Mouse (Mus musculus): ENCODE measurements at regions not wholly inside any gene's neighbourhood (a gene's known extent, or its start where the extent isn't known, plus 50 kb on each side); places are given as distances from the start of the nearest gene placed in this dataset.

DNA sequence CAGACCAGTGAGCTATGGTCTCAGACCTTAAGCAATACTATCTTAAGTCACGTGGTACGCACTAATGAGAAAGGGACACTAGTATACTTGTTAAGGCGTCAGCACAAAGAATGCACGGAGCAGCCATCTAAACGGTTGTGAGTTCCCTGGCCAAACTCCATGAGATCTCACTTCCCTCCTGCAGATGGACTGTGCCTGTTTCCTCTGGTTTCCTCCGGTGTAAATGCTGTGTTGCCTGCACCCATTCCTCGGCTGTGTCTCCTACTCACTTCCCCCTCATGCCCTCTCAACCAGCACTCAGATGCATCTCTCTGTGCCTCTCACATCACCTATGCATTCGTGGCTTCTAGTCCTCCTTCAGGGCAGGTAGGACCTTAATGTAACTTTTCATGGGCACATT, 291.9 kb upstream of the Cited2 start:
- no peak for ATAC-seq (ENCODE audit: insufficient number of reproducible peaks, insufficient read depth, low FRiP score, low TSS enrichment)

DNA sequence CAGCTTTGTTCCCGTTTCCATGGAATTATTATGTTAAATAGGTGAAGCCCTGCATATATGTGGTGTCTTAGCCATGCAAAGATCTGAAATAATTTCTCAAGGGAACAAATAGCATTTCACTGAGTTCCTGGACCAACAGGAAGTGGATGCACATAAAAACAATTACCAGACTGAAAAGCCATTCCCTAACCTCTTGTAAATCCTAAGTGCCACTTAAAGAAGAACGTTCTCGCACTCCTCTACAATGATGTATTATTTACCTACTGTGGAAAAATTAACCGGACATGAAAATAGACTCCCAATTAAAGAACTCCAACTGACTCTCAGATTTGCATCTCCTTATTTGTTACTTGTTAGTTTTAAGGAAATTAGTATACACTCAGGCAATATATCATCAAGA, 288.9 kb upstream of the Cited2 start:
- H3K4me1 ChIP-seq: no peaks in the 10 kb centered on the region
- no peak overlapping the region for H3K4me3 ChIP-seq
- no peaks in the 10 kb centered on the region for H3K36me3 ChIP-seq
- H3K9ac ChIP-seq: no peak overlapping the region
- no peak for ATAC-seq (ENCODE audit: insufficient number of reproducible peaks, insufficient read depth, low FRiP score, low TSS enrichment)
- H3K9me3 ChIP-seq: no peaks in the 10 kb centered on the region
- H3K27me3 ChIP-seq: no peaks in the 10 kb centered on the region
- WGBS: 87% methylated on average over 4 of the region's 4 CpGs
- no peak overlapping the region for H3K27ac ChIP-seq
- no peak overlapping the region for H3K4me2 ChIP-seq (replicated peaks)

More for the DNA sequence above, 291.9 kb upstream of the Cited2 start:
- H3K9me3 ChIP-seq: no peaks in the 10 kb centered on the region
- H3K9ac ChIP-seq: no peak overlapping the region
- WGBS: 82% methylated on average over 8 of the region's 8 CpGs
- no peak overlapping the region for H3K4me2 ChIP-seq (replicated peaks)
- no peaks in the 10 kb centered on the region for H3K36me3 ChIP-seq
- H3K4me3 ChIP-seq: no peak overlapping the region
- H3K27ac ChIP-seq: no peak overlapping the region
- no peaks in the 10 kb centered on the region for H3K4me1 ChIP-seq
- no peaks in the 10 kb centered on the region for H3K27me3 ChIP-seq

DNA sequence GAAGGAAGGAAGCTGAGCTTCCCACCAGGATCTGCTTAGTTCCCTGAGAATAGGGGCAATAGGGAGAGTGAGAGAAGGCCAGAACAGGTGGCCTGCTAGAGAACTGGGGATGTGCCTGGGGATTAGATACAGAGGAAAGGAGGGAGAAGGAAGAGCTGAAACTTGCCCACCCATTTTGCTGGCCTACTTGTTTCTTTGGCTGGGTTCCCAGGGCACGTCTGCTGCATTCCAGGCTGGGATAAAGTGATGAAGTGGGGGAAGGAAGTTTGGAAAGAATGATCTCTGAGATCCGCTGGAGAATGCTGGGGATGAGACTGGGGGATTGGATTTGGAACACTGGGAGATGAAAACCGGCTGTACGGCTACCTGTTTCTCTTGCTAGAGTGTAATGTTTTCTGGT, 272.8 kb upstream of the Cited2 start:
- Histone ChIP-seq H3K36me3 (no peaks in the 10 kb centered on the region), H3K27me3 (no peaks in the 10 kb centered on the region), H3K4me3 (no peak overlapping the region), H3K4me1 (no peaks in the 10 kb centered on the region), H3K27ac (no peak overlapping the region), H3K9me3 (no peaks in the 10 kb centered on the region), H3K9ac (no peak overlapping the region), H3K4me2 (replicated peaks) (no peak overlapping the region)
- ATAC-seq (ENCODE audit: insufficient number of reproducible peaks, insufficient read depth, low FRiP score, low TSS enrichment): no peak
- 78% methylated on average over 4 of the region's 4 CpGs for WGBS

DNA sequence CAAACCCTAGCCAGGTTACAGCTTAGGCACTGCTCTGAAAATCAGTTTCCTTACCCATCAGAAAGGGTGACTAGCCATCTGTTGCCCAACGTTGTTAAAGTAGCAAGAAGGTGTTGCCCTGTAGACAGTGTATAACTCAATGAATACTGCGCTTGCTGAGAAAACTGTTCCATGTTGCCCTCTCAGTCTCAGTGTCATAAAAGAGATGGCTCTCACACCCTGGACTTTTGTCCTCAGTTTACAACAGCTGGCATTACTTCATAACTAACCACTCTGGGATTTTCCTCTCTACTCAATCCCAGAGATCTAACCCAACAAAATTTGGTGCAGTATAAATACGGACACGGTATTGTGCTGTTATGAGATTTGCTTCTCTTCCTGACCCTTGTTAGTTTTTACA, 252.1 kb upstream of the Cited2 start:
- WGBS: 87% methylated on average over 4 of the region's 4 CpGs
- H3K4me1 ChIP-seq: no peaks in the 10 kb centered on the region
- H3K27me3 ChIP-seq: no peaks in the 10 kb centered on the region
- no peak overlapping the region for H3K27ac ChIP-seq
- H3K9ac ChIP-seq: no peak overlapping the region
- no peak overlapping the region for H3K4me3 ChIP-seq
- no peak for ATAC-seq (ENCODE audit: insufficient number of reproducible peaks, insufficient read depth, low FRiP score, low TSS enrichment)
- no peak overlapping the region for H3K4me2 ChIP-seq (replicated peaks)
- H3K9me3 ChIP-seq: no peaks in the 10 kb centered on the region
- no peaks in the 10 kb centered on the region for H3K36me3 ChIP-seq

DNA sequence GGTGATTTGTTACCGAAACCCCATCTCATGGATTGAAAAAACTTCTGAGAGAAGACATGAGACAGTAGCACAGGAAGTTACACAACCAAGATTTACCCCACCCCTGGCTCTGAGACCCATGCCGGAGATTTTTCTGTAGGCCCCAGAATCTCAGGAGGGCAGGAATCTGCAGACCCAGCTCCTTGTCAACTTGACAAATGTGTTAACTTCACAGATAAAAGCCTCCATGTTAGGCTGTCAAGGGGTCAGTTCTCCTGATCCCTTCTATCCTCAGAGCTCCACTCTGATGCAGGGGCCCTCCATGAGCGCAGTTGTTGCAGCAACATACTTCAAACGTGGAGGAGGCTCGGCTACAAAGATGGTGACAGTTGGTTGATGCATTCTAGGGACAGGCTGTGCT, 250.5 kb upstream of the Cited2 start:
- H3K4me2 ChIP-seq (replicated peaks): no peak overlapping the region
- H3K9me3 ChIP-seq: no peaks in the 10 kb centered on the region
- H3K27ac ChIP-seq: no peak overlapping the region
- no peaks in the 10 kb centered on the region for H3K36me3 ChIP-seq
- H3K4me1 ChIP-seq: no peaks in the 10 kb centered on the region
- no peak overlapping the region for H3K4me3 ChIP-seq
- ATAC-seq (ENCODE audit: insufficient number of reproducible peaks, insufficient read depth, low FRiP score, low TSS enrichment): no peak
- no peaks in the 10 kb centered on the region for H3K27me3 ChIP-seq
- 65% methylated on average over 5 of the region's 5 CpGs for WGBS
- no peak overlapping the region for H3K9ac ChIP-seq

DNA sequence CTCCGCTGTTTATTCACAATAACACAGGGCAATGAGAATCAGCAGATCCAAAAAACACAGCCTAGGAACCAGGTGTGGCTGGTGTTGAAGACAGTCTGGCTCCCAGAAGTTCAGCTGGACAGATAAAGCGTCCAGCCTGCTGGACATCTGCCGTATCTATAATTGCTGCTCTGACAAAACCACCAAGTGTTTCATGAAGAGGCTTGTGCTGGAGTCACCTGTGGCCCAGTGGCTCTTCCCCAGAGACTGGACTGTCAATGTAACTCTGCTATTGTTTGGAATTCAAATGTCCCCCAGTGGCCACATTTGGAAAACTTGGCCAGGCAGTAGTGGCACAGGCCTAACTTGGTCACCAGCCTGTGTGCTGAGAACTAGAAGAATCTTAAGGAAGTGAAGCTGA, 247.0 kb upstream of the Cited2 start:
- WGBS: 83% methylated on average over 3 of the region's 3 CpGs
- no peak overlapping the region for H3K4me2 ChIP-seq (replicated peaks)

DNA sequence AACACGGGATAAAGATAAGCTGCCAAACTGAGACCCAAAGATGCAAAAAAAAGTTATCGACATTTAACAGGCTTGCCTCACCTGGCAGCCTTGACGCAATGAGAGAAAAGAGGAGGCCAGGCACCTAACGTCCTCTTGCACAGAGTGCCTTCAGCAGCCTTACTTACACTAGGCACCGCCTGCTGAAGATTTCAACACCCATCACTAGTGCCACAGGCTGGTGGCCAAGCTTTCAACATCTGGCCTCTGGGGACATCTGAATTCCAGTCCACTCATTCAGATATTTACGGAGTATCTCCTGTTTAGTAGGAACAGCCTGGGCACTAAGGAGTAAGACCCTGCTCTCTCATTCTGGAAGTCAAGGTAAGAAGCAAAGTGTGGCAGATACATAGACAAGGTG, 246.3 kb upstream of the Cited2 start:
- no peaks in the 10 kb centered on the region for H3K9me3 ChIP-seq
- ATAC-seq (ENCODE audit: insufficient number of reproducible peaks, insufficient read depth, low FRiP score, low TSS enrichment): no peak
- peaks cover 3% of the 10 kb centered on the region; the same call in 1 of the 2 replicates for H3K4me1 ChIP-seq
- H3K4me2 ChIP-seq (replicated peaks): no peak overlapping the region
- no peak overlapping the region for H3K9ac ChIP-seq
- no peak overlapping the region for H3K27ac ChIP-seq
- H3K36me3 ChIP-seq: no peaks in the 10 kb centered on the region
- no peak overlapping the region for H3K4me3 ChIP-seq
- no peaks in the 10 kb centered on the region for H3K27me3 ChIP-seq
- 88% methylated on average over 6 of the region's 6 CpGs for WGBS

More for the DNA sequence above, 247.0 kb upstream of the Cited2 start:
- H3K27me3 ChIP-seq: no peaks in the 10 kb centered on the region
- no peak overlapping the region for H3K27ac ChIP-seq
- no peak overlapping the region for H3K4me3 ChIP-seq
- peaks cover 3% of the 10 kb centered on the region; the same call in 1 of the 2 replicates for H3K4me1 ChIP-seq
- H3K9ac ChIP-seq: no peak overlapping the region
- H3K36me3 ChIP-seq: no peaks in the 10 kb centered on the region
- H3K9me3 ChIP-seq: no peaks in the 10 kb centered on the region
- no peak for ATAC-seq (ENCODE audit: insufficient number of reproducible peaks, insufficient read depth, low FRiP score, low TSS enrichment)

DNA sequence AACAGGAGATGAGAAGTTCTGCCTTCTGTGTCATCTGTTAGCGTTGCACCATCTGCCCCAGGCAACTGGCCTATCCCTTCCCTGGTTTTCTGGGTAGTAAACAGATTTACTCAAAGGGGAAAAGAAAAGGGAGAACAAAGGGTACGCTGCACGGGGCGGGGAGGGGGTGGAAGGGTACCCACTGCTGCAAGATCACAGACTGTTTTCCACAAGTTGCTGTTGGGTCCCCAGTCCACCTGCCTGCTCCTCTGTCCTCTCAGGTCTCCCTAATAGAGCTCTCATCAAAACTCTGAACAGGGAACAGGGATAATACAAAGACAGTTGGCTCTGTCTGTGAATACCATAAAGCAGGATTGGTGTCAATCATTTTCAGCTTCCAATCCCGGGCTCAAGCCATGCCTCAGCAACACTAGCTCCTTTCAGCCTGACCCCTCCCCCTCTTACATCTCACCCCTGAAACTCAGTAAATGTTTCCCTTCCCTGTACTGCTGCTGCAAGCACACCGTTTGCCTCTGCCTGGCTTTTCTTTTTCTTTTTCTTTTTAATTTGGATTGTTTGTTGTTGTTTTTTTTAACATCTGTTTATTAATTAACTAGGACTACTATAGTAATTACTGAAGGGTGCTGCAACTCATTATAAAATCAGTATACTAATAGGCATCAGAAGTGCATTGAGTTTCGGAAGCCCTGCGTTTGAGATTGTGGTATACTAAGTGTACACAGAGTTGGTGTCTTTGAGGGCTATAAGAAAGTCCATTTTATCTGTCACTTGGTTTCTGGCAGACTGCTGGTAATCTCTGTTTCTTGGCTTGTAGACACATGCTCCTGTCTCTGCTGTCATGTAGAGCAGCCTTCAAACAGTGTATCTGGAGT, 244.0 kb upstream of the Cited2 start:
- Histone ChIP-seq H3K9ac (no peak overlapping the region), H3K27me3 (no peaks in the 10 kb centered on the region), H3K4me1 (peaks cover 3% of the 10 kb centered on the region; the same call in 1 of the 2 replicates), H3K36me3 (no peaks in the 10 kb centered on the region), H3K4me2 (replicated peaks) (peak overlapping the region; percentile 23), H3K4me3 (no peak overlapping the region), H3K27ac (0 out of 2 replicates have a peak overlapping the region, but pooled peaks have one; percentile 17), H3K9me3 (no peaks in the 10 kb centered on the region)
- WGBS: 20% methylated on average over 8 of the region's 8 CpGs
- ATAC-seq (ENCODE audit: insufficient number of reproducible peaks, insufficient read depth, low FRiP score, low TSS enrichment): peak; percentile 69; the same call in 1 of the 2 replicates

DNA sequence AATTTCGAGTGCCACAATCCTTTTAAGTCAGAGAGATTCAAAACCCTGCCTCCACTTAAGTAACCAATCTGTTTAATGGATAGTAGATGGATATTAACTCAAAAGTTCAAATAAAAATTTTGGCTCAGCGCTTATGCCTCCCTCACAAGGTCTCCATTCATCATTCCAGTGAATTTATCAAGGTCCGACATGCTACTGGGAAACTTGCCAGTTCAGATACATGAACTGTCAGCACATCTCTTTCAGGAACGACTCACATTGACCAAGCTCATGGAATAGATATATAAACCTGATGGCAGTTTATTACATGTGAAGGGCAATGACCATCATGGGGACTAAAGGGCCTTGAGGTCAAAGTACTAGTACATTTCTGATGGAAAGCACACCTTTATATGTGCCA, 240.3 kb upstream of the Cited2 start:
- no peak for ATAC-seq (ENCODE audit: insufficient number of reproducible peaks, insufficient read depth, low FRiP score, low TSS enrichment)
- H3K27me3 ChIP-seq: no peaks in the 10 kb centered on the region
- no peaks in the 10 kb centered on the region for H3K9me3 ChIP-seq
- H3K9ac ChIP-seq: no peak overlapping the region
- WGBS: 78% methylated on average over 4 of the region's 4 CpGs
- H3K36me3 ChIP-seq: no peaks in the 10 kb centered on the region
- H3K4me2 ChIP-seq (replicated peaks): no peak overlapping the region
- H3K4me3 ChIP-seq: no peak overlapping the region
- peaks cover 3% of the 10 kb centered on the region; the same call in 1 of the 2 replicates for H3K4me1 ChIP-seq
- H3K27ac ChIP-seq: no peak overlapping the region

DNA sequence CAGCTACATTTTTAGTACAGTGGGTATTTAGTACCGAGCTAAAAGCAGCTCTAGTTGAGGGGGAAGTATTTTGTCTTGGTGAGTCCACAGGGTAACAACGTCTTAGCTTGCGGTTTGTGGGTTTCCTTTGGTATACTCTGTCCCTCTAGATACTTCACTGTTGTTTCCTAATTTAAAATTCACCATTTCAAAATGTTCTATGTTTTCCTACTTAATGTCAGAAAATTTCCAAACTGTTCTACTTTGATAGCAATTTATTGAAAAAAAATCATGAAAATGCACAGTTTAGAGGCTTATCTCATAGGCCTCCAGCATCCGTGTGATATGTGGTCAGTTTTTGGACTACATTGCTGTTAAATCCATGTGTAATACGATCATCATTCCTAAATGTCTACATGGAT, 238.0 kb upstream of the Cited2 start:
- no peak for ATAC-seq (ENCODE audit: insufficient number of reproducible peaks, insufficient read depth, low FRiP score, low TSS enrichment)
- Histone ChIP-seq H3K27ac (no peak overlapping the region), H3K4me1 (no peaks in the 10 kb centered on the region), H3K36me3 (no peaks in the 10 kb centered on the region), H3K27me3 (no peaks in the 10 kb centered on the region), H3K4me2 (replicated peaks) (no peak overlapping the region), H3K9ac (no peak overlapping the region), H3K9me3 (no peaks in the 10 kb centered on the region), H3K4me3 (no peak overlapping the region)
- WGBS: 76% methylated on average over 5 of the region's 5 CpGs

DNA sequence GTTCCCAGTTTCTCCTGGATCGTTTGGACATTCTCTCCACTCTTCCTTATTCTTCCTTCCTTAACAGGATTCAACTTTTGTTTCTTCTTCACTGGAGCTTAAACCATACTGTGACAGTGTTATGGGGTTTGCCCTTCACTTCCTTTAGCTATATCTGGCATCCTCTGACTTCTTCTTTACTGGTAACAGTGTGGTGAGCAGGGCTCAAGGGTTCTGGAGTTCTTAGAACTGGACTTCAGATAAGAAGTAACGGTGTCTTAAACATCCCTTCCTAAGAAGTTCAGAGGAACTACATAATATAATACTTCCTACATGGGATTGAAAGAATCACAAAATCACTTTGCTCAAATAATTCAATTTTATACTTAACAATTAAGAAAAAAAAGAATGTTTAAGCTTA, 237.5 kb upstream of the Cited2 start:
- 81% methylated on average over 2 of the region's 2 CpGs for WGBS
- no peak for ATAC-seq (ENCODE audit: insufficient number of reproducible peaks, insufficient read depth, low FRiP score, low TSS enrichment)

DNA sequence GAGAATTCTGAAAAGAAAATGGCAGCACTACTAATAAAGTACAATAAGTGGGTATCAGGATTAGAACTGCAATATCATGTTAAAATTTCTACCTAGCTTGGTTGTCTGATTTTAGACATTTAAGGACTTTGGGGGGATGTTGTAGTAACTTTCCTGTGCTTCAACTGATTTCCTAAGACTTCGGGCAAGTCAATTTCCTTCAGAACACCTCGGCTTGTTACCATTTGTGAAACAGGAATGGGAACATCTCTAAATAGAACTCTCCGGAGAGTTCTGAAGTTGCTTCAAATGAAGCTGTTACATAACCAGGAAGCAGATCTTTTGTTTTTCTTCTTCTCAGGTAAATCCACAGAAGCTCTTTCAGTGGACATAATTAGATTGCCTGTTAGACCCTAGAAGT, 237.0 kb upstream of the Cited2 start:
- Histone ChIP-seq H3K4me1 (no peaks in the 10 kb centered on the region), H3K4me2 (replicated peaks) (no peak overlapping the region), H3K4me3 (no peak overlapping the region), H3K27me3 (no peaks in the 10 kb centered on the region), H3K36me3 (no peaks in the 10 kb centered on the region), H3K27ac (no peak overlapping the region), H3K9me3 (no peaks in the 10 kb centered on the region), H3K9ac (no peak overlapping the region)
- 85% methylated on average over 3 of the region's 3 CpGs for WGBS
- ATAC-seq (ENCODE audit: insufficient number of reproducible peaks, insufficient read depth, low FRiP score, low TSS enrichment): no peak

More for the DNA sequence above, 237.5 kb upstream of the Cited2 start:
- no peaks in the 10 kb centered on the region for H3K9me3 ChIP-seq
- H3K27me3 ChIP-seq: no peaks in the 10 kb centered on the region
- H3K9ac ChIP-seq: no peak overlapping the region
- H3K36me3 ChIP-seq: no peaks in the 10 kb centered on the region
- H3K27ac ChIP-seq: no peak overlapping the region
- H3K4me3 ChIP-seq: no peak overlapping the region
- no peaks in the 10 kb centered on the region for H3K4me1 ChIP-seq
- no peak overlapping the region for H3K4me2 ChIP-seq (replicated peaks)
